Mouse (Mus musculus) hindbrain, embryonic 13.5 days (tissue): ENCODE results near the gene Sumo2. TPM values are rescaled to one million over a fixed set of nuclear protein-coding genes. Genes with fewer than 3 reads are reported as not detected.

Experiments
- ATAC-seq: fragments of 200-750 bp; cut with Nextera tagmentation; 2 replicates; pipeline ENCODE4 v1.8.0; 2017; ENCODE audit warnings: moderate TSS enrichment; ENCODE audit not compliant: low FRiP score
- H3K27ac ChIP-seq: fragments of 300-500 bp; sonication (generic); 2 replicates; pipeline ENCODE4 v1.5.1; 2015; ENCODE audit warnings: inconsistent platforms, mild to moderate bottlenecking, moderate library complexity
- H3K27me3 ChIP-seq: fragments of 300-500 bp; sonication (generic); 2 replicates; pipeline ENCODE4 v1.6.1; 2015; ENCODE audit warnings: mild to moderate bottlenecking, inconsistent platforms
- H3K36me3 ChIP-seq: fragments of 300-500 bp; sonication (generic); 2 replicates; pipeline ENCODE4 v1.6.1; 2015; ENCODE audit warnings: mild to moderate bottlenecking, inconsistent platforms
- H3K4me1 ChIP-seq: fragments of 300-500 bp; sonication (generic); replicated peaks from 2 replicates; pipeline ENCODE4 v1.6.1; 2015; ENCODE audit warnings: inconsistent platforms
- H3K4me2 ChIP-seq: fragments of 300-500 bp; sonication (generic); 2 replicates; pipeline ENCODE4 v1.6.1; 2015; ENCODE audit warnings: inconsistent platforms, mild to moderate bottlenecking, moderate library complexity
- H3K4me3 ChIP-seq: fragments of 300-500 bp; sonication (generic); 2 replicates; pipeline ENCODE4 v1.5.1; 2015; ENCODE audit warnings: mild to moderate bottlenecking, inconsistent platforms
- H3K9ac ChIP-seq: fragments of 300-500 bp; sonication (generic); 2 replicates; pipeline ENCODE4 v1.6.1; 2015; ENCODE audit warnings: mild to moderate bottlenecking, inconsistent platforms
- H3K9me3 ChIP-seq: fragments of 300-500 bp; sonication (generic); 2 replicates; pipeline ENCODE4 v1.6.1; 2016; ENCODE audit warnings: inconsistent platforms
- WGBS: fragments of 180-500 bp; shearing (Covaris S2); methylation state at CpG from one replicate; pipeline ENCODE4 v1.1.7; 2015; 5-methylcytosine and 5-hydroxymethylcytosine counted together
- polyA plus RNA-seq: library from polyadenylated mRNA; unstranded; fragments of >200 nt; fragmentation: Nextera tagmentation; extraction: Ambion mirVana; gene quantifications from 2 replicates; pipeline ENCODE4 v1.2.1, GENCODE M21; 2015

Sumo2 gene
- 1,174 and 1,182 TPM in 2 replicates for polyA plus RNA-seq

- Histone ChIP-seq H3K9ac (peak within 1 kb of the TSS; percentile 93), H3K27ac (peak within 1 kb of the TSS; percentile 100), H3K4me2 (peak within 1 kb of the TSS; percentile 77), H3K4me1 (peaks cover 28% of the 10 kb centered on the region), H3K4me3 (peak within 1 kb of the TSS; percentile 89), H3K36me3 (peaks cover 31% of the 10 kb centered on the region), H3K9me3 (no peaks in the 10 kb centered on the region), H3K27me3 (no peaks in the 10 kb centered on the region)
- under 1% methylated on average over 62 of the region's 70 CpGs for WGBS
- peak; percentile 89 for ATAC-seq
Observed at GRCm38 (mm10) chr11:115536038-115536681, at the start of gene Sumo2. TSS of gene Sumo2 (minus strand) at chr11:115536276.

- Histone ChIP-seq H3K27me3 (no peaks in the 10 kb centered on the region), H3K4me3 (no peak overlapping the region), H3K9me3 (no peaks in the 10 kb centered on the region), H3K36me3 (peaks cover 97% of the 10 kb centered on the region), H3K4me1 (no peaks in the 10 kb centered on the region), H3K9ac (no peak overlapping the region), H3K27ac (no peak overlapping the region), H3K4me2 (no peak overlapping the region)
- WGBS = 92% methylated on average over 7 of the region's 7 CpGs
- ATAC-seq = no peak
Observed at GRCm38 (mm10) chr11:115585573-115586100, 49.6 kb upstream of the Sumo2 start.

- Histone ChIP-seq H3K27me3 (no peaks in the 10 kb centered on the region), H3K4me2 (no peak overlapping the region), H3K9ac (no peak overlapping the region), H3K9me3 (no peaks in the 10 kb centered on the region), H3K4me1 (no peaks in the 10 kb centered on the region), H3K4me3 (no peak overlapping the region), H3K27ac (no peak overlapping the region), H3K36me3 (peaks cover 95% of the 10 kb centered on the region)
- 91% methylated on average over 10 of the region's 10 CpGs for WGBS
- ATAC-seq = no peak
Observed at GRCm38 (mm10) chr11:115584376-115585073, 48.4 kb upstream of the Sumo2 start.

GRCm38 (mm10) chr11:115582913-115583606, 47.0 kb upstream of the Sumo2 start:
- 81% methylated on average over 10 of the region's 10 CpGs for WGBS
- Histone ChIP-seq H3K4me3 (no peak overlapping the region), H3K9ac (no peak overlapping the region), H3K36me3 (peaks cover 98% of the 10 kb centered on the region), H3K27me3 (no peaks in the 10 kb centered on the region), H3K9me3 (no peaks in the 10 kb centered on the region), H3K4me1 (no peaks in the 10 kb centered on the region), H3K27ac (no peak overlapping the region), H3K4me2 (no peak overlapping the region)
- no peak for ATAC-seq

GRCm38 (mm10) chr11:115579080-115579479, 43.0 kb upstream of the Sumo2 start:
- no peak overlapping the region for H3K27ac ChIP-seq
- H3K9me3 ChIP-seq = no peaks in the 10 kb centered on the region
- no peak for ATAC-seq
- no peak overlapping the region for H3K4me3 ChIP-seq
- no peaks in the 10 kb centered on the region for H3K4me1 ChIP-seq
- no peaks in the 10 kb centered on the region for H3K27me3 ChIP-seq
- H3K36me3 ChIP-seq = peaks cover 70% of the 10 kb centered on the region
- H3K9ac ChIP-seq = no peak overlapping the region
- no peak overlapping the region for H3K4me2 ChIP-seq

- Histone ChIP-seq H3K4me2 (peak overlapping the region; percentile 82), H3K9me3 (no peaks in the 10 kb centered on the region), H3K27me3 (no peaks in the 10 kb centered on the region), H3K4me3 (peak overlapping the region; percentile 78), H3K9ac (peak overlapping the region; percentile 83), H3K36me3 (peaks cover 32% of the 10 kb centered on the region), H3K27ac (no peak overlapping the region), H3K4me1 (peaks cover 21% of the 10 kb centered on the region)
- no peak for ATAC-seq
- 24% methylated on average over 7 of the region's 7 CpGs for WGBS
Observed at GRCm38 (mm10) chr11:115564961-115565360, 28.9 kb upstream of the Sumo2 start.

GRCm38 (mm10) chr11:115564064-115564809, 28.2 kb upstream of the Sumo2 start, which contains the start of gene Nup85:
TSS of gene Nup85 (plus strand) at chr11:115564434.
- Histone ChIP-seq H3K9ac (peak within 1 kb of the TSS; percentile 83), H3K27ac (peak within 1 kb of the TSS; percentile 84), H3K27me3 (no peaks in the 10 kb centered on the region), H3K4me2 (peak within 1 kb of the TSS; percentile 82), H3K4me3 (peak within 1 kb of the TSS; percentile 78), H3K4me1 (peaks cover 21% of the 10 kb centered on the region), H3K9me3 (no peaks in the 10 kb centered on the region), H3K36me3 (peaks cover 25% of the 10 kb centered on the region)
- ATAC-seq = peak; percentile 89
- 0% methylated on average over 42 of the region's 42 CpGs for WGBS

GRCm38 (mm10) chr11:115563406-115563805, 27.3 kb upstream of the Sumo2 start:
- Histone ChIP-seq H3K36me3 (peaks cover 16% of the 10 kb centered on the region), H3K27ac (peak overlapping the region; percentile 58), H3K4me2 (peak overlapping the region; percentile 82), H3K4me3 (peak overlapping the region; percentile 78), H3K4me1 (peaks cover 21% of the 10 kb centered on the region), H3K9ac (peak overlapping the region; percentile 83), H3K9me3 (no peaks in the 10 kb centered on the region), H3K27me3 (no peaks in the 10 kb centered on the region)
- no peak for ATAC-seq
- WGBS = 51% methylated on average over 4 of the region's 4 CpGs

GRCm38 (mm10) chr11:115555717-115556116, 19.6 kb upstream of the Sumo2 start:
- H3K9ac ChIP-seq = no peak overlapping the region
- no peaks in the 10 kb centered on the region for H3K9me3 ChIP-seq
- H3K27ac ChIP-seq = no peak overlapping the region
- H3K4me2 ChIP-seq = no peak overlapping the region
- H3K36me3 ChIP-seq = no peaks in the 10 kb centered on the region
- H3K4me1 ChIP-seq = no peaks in the 10 kb centered on the region
- ATAC-seq = no peak
- no peaks in the 10 kb centered on the region for H3K27me3 ChIP-seq
- 84% methylated on average over 17 of the region's 17 CpGs for WGBS
- H3K4me3 ChIP-seq = no peak overlapping the region

GRCm38 (mm10) chr11:115552783-115553182, 16.7 kb upstream of the Sumo2 start:
- Histone ChIP-seq H3K27me3 (no peaks in the 10 kb centered on the region), H3K27ac (no peak overlapping the region), H3K4me1 (no peaks in the 10 kb centered on the region), H3K9me3 (0 out of 2 replicates have a peak, but pooled peaks cover 5% of the 10 kb centered on the region), H3K4me3 (no peak overlapping the region), H3K36me3 (no peaks in the 10 kb centered on the region), H3K9ac (no peak overlapping the region), H3K4me2 (no peak overlapping the region)
- no peak for ATAC-seq
- WGBS = 62% methylated on average over 4 of the region's 4 CpGs

GRCm38 (mm10) chr11:115543571-115543970, 7.5 kb upstream of the Sumo2 start:
- 86% methylated on average over 4 of the region's 4 CpGs for WGBS
- H3K27ac ChIP-seq = no peak overlapping the region
- no peak overlapping the region for H3K4me2 ChIP-seq
- no peaks in the 10 kb centered on the region for H3K4me1 ChIP-seq
- H3K36me3 ChIP-seq = no peaks in the 10 kb centered on the region
- H3K9me3 ChIP-seq = no peaks in the 10 kb centered on the region
- H3K4me3 ChIP-seq = no peak overlapping the region
- H3K27me3 ChIP-seq = peaks cover 5% of the 10 kb centered on the region; the same call in 1 of the 2 replicates
- no peak overlapping the region for H3K9ac ChIP-seq
- no peak for ATAC-seq
